Mouse (Mus musculus): ENCODE results near the gene Ank.

Ank gene

DNA sequence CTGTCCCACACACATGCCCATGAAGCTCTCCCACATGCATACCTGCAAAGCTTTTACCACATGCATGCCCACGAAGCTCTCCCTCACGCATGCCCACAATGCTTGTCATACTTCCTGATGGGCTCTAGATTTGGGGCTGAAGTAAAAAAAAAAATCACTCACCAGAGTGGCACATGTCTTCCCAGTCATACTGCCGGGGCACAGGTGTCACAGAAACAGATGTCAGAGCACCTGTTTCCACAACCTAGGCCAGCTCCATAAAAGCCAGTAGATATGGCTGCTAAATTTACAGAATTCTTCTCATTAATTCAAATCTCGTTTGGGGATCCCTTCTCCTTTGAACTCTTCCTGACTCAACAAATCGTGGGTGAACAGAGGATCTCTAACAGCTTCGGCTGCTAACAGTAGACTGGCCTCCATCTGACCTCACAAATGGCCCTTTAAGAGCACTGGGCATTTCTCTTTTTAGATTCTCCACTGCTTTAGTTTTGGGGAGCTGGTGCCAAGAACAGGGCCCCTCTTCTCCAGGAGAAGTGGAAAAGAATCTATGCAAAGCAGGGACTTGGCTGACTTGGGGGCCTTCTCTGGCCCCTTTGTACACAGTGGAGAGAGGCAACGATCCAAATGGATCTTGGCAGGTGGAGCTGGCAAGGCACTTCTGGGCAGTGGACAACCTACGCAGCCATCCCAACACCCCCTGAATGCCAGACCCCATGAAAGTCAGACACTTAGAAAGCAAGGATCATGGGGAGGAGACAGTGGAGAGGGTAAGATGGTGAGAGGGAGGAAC, 108.7 kb downstream of the Ank start:
- no peak for DNase-seq (ENCODE audit: extremely low spot score, low spot score)

DNA sequence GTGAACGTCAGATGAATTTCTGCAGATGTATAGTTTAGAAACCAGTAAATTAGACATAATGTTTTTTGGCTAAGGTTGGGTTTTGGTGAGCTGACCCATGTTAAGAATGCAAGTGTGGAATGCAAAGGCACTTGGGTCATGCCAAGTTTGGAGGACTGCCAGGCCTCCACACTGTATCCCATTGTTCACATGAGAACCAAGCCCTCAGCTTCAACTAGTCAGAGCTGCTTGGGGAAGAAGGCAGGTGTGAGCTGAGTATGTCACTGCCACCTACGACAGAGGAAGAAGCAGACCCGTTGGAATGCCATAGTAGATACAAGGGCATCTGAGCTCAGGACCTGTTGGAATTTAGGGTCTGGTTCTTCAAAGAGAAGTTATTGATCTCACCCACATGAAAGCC, 109.5 kb downstream of the Ank start:
- no peak for DNase-seq (ENCODE audit: extremely low spot score, low spot score)

DNA sequence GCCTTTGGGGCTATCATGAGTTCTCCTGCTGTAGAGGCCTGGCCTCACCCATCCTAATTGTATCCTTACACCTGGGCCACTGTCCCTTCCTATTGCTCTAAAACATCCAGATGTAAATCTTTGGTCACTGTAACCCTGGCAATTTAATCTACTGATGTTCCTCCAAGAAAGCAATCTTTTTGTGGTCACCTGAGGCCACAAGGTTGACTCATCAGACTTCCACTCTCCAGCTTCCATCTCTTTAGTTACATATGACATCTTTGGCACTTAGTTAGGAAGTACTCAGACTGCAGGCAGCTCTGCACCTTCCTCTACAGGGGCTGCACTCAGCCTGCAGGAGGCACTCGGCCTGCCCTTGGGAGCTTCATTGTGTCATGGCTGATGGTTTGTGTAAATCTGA, 110.4 kb downstream of the Ank start:
- no peak for DNase-seq (ENCODE audit: extremely low spot score, low spot score)

DNA sequence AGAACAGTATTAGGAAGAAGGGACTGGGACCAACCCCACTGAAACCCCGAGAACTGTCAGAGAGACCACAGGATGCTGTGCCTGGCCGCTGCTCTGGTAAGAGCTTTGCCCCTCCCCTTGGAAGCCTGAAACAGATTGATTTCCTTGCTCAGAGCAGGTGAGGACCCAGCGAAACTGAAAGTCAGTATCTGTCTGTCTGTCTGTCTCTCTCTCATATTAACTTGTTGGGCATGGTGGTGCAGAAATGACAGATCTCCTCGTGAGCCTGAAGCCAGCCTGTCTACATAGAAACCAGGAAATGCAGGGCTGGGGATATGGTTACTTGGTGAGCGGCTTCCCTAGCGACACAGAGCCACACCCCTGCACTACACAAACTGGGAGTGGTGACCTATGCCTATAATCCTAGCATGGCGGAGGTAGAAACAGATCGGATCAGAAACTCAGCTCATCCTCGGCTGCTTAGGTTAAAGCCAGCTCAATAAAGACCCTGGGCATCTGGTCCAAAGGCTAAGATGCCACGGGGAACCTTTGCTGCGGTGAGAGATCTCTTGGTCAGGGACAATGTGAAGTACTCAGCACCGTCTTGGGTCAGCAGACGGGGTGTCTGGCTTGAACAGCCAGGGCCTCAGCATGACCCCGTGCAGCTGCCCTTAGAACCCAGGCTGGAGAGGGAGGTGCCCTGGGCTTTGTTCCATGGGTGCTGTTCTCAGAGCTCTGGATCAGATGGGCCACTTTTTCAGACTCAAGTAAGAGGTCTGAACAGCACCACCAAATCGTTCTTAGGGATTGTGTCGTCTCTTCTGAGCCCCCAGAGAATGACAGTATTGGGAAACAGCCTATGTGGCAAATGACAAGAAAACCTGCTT, 111.7 kb downstream of the Ank start:
- no peak for DNase-seq (ENCODE audit: extremely low spot score, low spot score)

DNA sequence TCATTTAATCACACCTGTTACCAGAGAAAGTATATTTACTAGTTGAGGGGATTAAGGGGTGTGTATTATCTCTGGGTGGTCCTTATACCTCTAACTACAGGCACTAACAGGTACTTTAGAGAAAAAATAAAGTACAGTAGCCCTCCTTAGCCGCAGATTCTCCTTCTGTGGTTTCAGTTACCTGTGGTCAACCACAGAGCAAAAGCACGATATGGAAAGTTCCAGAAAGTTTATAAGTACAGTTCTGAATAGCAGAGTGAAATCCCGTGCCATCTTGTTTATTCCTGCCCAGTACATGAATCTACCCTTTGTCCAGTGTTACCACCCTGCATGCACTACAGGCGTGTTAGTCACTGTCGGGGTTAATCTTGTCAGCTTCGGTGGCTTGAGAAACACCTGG, 112.4 kb downstream of the Ank start:
- DNase-seq (ENCODE audit: extremely low spot score, low spot score) = no peak

DNA sequence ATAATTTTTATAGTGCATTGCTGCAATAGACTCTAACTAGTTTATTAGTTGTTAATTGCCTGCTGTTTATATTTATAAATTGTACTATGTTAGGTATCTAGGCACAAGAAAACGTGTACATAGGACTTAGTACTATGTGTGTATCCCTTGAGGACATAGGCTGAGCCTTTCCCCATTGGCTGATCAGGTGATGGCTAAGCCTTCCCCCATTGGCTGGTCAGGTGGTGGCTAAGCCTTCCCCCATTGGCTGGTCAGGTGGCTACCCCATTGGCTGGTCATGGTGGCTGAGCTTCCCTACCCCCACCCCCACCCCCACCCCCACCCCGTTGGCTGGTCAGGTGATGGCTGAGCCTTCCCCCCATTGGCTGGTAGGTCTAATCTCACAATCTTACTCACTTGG, 113.4 kb downstream of the Ank start:
- DNase-seq (ENCODE audit: extremely low spot score, low spot score) = no peak

DNA sequence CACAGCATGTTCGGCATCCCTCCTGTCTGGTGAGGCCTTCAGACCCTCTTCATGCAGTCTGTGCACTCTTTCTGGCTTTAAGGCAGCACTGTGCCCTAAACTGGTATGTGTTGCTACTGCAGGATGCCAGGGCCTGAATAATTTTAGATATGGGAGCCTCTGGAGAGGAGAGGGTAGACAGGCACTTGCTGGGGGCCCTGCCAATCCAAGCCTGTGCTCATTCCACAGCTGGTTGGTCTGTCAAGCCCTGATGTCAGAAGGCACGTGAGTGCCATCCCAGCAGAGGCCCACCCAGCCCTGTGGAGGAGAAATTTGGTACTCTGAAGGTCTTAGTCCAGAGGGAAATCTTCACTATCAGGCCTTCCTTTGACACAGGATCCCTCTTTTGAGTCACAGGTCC, 114.3 kb downstream of the Ank start:
- DNase-seq (ENCODE audit: extremely low spot score, low spot score) = no peak

DNA sequence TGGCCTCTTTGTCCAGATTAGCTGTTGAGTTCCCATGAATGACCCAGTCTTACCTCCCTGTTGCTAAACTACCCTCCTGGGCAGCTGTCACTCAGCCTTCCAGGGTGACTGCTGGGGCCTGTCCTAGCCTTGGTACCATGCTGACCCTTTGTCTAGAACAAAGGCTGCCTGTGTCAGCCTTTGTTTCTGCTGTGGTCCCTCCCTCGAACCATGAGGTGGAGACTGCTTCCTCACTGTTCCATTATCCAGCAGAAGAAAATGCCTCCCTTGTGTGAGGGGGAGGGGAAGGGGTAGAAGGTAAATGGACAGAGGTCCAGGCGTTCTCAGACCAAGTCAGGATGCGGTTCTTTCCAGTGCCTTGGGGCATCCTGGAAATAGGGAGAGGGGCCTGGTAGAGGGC, 115.2 kb downstream of the Ank start:
- peak; percentile 29 for DNase-seq (ENCODE audit: extremely low spot score, low spot score)

DNA sequence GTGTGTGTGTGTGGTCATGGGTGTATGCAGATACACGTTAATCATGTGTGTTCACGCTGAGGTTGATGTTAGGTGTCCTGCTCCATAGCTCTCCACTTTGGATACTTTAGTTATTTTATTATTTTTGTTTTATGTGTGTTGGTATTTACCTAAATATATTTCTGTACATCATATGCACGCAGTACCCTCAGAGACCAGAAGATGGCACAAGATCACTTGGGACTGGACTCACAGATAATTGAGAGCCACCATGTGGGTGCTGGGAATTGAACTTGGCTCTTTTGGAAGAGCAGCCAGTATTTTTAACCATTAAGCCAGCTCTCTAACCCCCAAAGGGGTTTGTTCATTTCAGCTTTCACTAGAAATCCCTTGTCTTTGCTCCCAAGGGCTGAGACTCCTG, 116.0 kb downstream of the Ank start:
- no peak for DNase-seq (ENCODE audit: extremely low spot score, low spot score)

DNA sequence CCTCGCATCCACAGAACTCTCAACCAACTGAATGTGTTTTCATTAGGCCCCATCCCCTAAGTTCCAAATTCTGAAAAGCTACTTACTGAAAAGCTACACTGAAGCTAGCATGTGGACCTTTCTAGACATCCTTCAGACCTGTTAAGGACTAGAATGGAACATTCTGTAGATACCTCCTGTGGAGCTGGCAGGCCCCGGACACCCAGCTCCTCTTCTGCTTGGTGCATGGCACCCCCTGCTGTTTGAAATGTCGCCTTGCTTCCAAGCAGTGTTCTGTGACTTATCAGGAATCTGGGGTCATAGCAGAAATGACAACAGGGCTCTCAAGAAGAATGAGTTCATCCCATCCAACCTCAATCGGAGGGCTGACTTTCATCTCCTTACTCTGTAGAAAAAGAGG, 116.6 kb downstream of the Ank start:
- DNase-seq (ENCODE audit: extremely low spot score, low spot score) = peak; percentile 34

DNA sequence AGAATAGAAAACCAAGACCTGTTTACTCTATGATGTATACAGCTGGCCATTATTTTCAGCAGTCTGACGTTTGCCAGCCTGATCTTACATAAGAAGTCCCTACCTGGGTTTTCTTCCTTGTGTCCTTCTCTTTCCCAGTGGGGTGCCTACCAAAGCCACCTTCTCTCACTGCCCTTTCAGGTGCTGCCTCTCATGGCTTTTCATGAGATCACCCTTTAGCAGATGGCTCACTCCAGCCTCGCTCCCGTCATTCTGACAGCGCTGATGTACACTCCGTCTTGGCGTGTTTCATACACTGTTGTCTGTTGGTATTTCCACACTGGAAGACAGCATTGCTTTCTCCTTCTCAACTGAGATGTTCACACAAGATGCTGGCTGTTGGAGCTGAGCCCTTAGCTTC, 117.1 kb downstream of the Ank start:
- no peak for DNase-seq (ENCODE audit: extremely low spot score, low spot score)

DNA sequence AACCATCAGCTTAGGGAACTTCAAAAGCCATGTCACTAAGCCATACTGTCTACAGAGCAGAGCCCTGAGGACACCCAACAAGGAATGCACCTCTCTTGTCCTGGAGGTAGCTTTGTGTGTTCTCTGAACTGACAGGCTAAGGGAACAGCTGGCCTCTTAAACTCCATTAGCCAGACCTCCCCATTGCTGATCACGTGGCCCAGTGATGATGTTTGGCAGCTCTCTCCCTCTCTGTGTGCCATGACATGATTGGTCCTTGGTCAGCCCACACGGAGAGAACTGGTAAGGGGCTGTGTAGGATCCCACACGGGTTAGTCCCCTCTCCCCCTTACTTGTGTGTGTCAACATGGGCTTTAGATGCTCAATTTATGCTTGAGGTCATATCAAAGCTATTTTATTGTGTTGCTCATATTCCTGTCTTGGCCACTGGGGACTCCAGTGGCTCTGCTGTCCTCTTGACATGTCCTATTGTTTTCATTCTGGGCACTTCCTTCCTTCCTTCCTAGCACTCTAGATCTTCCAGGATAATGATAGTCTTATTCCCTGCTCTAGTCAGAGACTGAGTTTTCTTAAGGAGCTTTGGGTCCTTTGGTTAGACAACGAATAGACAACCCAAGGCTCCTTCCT, 119.1 kb downstream of the Ank start:
- DNase-seq (ENCODE audit: extremely low spot score, low spot score) = no peak

DNA sequence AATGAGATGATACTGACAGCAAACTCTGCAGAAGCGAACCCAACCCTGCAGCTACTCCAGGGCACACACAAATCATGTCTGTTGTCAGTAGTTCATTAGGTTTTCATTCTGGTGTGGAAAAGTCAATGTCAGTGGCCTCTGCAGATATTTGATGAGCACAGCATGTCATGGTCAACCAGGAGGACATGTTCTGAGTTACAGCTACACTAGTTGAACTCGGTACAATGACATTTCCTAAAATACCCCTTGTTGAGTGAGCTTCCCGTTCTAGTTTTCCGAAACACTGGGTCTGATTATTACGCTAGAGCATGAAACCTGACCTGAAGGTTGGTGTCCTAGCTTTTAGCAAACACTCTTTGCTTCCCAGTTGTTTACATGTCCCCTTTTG, 119.6 kb downstream of the Ank start:
- no peak for DNase-seq (ENCODE audit: extremely low spot score, low spot score)

DNA sequence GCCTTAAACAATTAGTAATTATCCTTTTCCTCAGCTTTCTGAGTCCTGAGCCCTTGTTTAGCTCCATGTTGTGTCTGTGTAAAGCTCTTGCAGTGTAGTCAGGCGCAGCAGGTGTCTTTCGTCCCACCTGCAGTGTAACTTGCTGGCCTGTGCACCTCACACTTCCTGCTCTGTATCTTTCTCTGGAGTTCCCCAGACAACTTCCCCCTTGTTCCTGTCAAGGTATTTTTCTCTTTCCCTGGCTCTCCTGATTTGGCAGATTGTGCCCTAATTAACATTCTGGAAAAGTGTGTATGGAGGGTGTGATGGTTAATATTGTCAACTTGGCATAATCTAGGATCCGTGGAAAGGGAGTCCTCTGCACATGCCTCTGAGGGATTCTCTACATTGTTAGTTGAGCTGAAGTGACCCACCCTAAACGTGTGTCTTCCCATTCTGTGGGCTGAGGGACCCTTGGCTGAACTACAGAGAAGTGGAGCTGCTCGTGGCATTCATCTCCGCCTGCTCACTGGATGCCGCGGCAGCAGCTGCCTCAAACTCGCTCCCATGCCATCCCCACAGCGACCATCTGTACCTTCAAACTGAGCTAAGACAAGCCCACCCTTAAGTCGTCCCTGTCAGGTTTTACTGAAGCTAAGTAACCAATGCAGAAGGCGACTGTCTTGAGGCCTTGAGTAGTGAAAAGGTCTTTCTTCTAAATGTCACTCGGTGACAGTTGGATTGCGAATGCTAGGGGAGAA, 121.8 kb downstream of the Ank start:
- DNase-seq (ENCODE audit: extremely low spot score, low spot score) = no peak

DNA sequence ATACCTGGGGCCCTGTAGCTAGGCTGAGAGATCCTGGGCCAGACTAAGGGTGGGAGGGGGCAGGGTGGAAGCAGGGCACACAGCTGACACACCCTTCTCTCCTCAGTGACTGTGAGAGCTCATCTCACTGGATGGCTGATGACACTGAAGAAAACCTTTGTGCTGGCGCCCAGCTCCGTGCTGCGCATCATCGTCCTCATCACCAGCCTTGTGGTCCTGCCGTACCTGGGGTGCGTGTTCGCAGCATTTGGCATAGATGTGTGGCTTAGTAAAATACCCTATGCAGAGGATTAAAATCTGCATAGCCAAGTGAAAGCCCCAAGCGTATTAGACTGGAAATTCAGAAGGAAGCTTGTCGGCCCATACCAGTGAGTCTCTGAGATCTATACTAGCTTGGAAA, 124.3 kb downstream of the Ank start:
- DNase-seq (ENCODE audit: extremely low spot score, low spot score) = no peak

DNA sequence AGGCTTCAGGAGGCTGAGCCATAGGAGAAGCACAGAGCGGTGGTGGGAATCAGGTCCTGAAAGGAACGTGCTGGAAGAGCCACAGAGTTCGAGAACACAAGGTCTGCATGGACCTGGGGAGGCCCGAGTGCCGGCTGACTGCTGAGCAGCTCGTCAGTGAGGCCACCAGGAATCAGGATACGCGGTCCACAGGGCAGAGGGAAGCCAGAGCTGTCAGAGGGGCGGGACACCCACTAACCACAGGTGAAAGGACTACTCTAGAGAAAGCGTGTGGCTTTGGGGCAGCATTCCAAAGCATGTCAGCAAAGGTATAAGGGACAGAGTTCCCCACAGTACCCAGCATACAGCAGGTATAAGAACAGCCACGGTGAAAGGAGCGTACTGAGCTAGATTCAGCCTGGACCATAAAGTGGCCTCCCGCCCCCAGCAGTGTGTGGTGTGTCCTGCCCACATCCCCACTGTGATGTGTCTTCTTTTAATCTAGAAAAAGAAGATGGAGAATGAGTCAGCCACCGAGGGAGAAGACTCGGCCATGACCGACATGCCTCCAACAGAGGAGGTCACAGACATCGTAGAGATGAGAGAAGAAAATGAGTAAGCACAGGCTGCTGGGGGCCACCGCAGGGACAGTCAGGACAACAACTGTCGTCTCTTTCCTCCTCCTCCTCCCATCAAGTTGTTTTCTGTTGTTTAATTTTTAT, 126.3 kb downstream of the Ank start:
- DNase-seq (ENCODE audit: extremely low spot score, low spot score) = no peak

DNA sequence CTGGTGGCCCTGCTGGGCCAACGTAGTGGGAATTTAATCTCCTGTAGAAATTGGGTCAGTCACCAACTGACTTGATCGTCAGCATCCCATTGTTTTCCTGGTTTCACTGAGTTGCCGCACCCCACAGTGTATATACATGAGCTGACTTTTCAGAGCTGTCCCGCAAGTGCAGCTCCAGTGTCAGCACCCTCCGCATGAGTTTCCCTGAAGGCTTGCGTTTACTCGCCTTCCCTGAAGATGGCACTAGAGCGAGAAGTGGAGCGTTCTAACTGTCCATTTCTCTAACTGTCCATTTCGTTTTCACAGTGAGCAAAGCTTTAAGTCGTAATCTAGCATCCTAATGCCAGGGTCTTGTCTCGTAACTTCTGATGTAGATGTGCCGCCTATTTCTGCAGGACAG, 127.2 kb downstream of the Ank start:
- no peak for DNase-seq (ENCODE audit: extremely low spot score, low spot score)

DNA sequence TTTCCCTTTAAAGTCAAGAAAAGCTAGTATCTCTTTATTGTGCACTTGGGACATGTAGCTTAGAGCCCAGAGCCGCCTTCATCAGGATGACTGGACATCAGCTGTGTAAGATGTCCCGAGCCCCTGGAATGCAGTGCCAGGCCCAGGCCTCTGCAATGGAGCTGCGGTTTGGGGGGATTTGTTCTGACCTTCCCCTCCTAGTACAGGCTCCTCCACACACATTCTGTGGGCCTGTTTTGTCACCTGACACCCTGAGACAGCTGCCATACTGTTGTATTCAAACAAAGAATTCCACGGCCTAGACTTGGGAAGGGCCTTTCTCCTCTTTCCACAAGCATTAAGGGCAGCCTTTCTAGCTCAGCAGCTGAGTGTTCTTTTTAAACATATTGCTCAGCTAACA, 128.5 kb downstream of the Ank start:
- peak; percentile 27 for DNase-seq (ENCODE audit: extremely low spot score, low spot score)

DNA sequence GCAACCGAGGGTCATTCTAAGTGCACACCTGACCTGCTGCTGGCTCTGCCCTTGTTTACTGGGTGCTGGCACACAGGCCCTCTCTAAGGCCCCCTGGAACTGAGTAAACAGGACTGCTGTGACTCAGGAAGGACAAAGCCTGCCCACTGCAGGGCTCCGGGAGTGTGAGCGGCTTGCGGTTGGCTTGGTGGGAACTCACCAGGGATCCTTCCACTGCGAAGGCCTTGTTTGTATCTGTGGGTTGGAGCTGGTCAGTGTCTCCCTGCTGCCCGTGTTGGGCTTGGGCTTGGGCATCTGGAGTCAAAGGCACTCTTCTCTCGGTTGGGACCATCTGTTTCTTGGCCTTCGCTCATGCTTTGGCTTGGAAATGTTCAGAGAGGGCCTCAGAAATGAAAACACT, 129.1 kb downstream of the Ank start:
- no peak for DNase-seq (ENCODE audit: extremely low spot score, low spot score)

DNA sequence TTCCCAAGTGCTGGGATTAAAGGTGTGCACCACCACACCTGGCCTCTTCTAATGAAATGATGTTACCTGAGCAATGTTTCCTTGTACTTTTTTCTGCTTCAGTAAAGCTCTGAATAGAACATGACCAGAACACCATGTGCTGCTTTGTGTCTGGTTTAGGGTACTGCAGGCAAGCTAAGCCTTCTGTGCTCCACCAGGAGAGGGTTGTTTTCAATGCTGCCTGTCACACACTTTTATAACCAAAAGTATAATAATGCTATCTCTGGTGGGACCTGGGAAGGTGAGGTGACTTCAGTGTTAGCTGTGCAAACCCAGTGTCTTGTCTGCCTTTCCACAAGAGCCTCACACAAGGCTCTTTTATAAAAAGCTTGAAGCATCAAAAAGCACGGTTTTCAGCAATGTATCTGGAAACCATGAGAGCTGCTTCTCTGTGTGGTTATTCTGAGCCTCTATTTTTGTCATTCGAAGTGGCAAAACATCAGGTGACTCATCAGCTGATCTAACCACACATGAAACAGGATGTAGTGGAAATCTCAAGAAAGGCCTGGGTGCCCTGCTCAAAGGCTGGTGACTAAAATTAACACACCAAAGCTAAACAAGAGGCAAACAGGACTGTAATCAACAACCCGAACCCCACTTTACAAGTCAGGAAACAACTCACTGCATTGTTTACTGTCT, 130.1 kb downstream of the Ank start:
- no peak for DNase-seq (ENCODE audit: extremely low spot score, low spot score)

DNA sequence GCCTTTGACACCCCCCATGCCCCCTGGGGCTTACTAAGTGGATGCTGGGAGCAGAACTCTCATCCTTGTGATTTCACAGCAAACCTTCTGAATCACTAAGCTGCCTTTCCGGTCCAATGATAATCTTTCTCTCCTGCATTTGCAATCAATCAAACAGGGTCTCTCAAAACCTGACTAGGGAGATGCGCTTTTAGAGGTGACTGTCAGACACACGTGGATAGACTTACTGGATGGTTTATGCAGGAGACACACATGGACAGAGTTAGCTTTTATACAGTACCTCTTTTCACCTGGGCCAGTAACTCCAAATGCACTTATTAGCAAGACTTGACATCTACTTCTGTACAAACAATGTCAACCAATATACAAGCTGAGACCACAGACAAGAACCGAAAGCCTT, 131.0 kb downstream of the Ank start:
- DNase-seq (ENCODE audit: extremely low spot score, low spot score) = no peak

Data from neural tube, embryonic 10.5 days (tissue).